Mouse (Mus musculus): ENCODE measurements around the gene Gna15. TPM values are rescaled to one million over a fixed set of nuclear protein-coding genes. Genes with fewer than 3 reads are reported as not detected.

Gene Gna15
- polyA plus RNA-seq, 1 experiment from 2014 or later, result 2.5 TPM

- H3K9me3 ChIP-seq (replicated peaks; ENCODE audit: control insufficient read depth, low read length), result no peaks in the 10 kb centered on the region
- ATAC-seq (replicated peaks; ENCODE audit: insufficient number of reproducible peaks, low FRiP score, low TSS enrichment), result no peak
- no peak overlapping the region for H3K9ac ChIP-seq (ENCODE audit: low read depth, low read length)
- H3K4me2 ChIP-seq, result peak overlapping the region; percentile 98
- H3K4me1 ChIP-seq (ENCODE audit: control insufficient read depth, insufficient read depth, low read length), result peaks cover 16% of the 10 kb centered on the region
- H3K36me3 ChIP-seq (ENCODE audit: control insufficient read depth, insufficient read depth, low read length), result peaks cover 7% of the 10 kb centered on the region
- 74% methylated on average over 17 of the region's 17 CpGs for WGBS (ENCODE audit: insufficient replicate concordance)
- no peak overlapping the region for H3K4me3 ChIP-seq (ENCODE audit: low read depth, low read length)
- H3K27ac ChIP-seq (ENCODE audit: low read depth, low read length), result no peak overlapping the region
- no peaks in the 10 kb centered on the region for H3K27me3 ChIP-seq (ENCODE audit: control insufficient read depth, insufficient read depth, low read length)
These were observed 26.4 kb downstream of the Gna15 start for GRCm38 (mm10) chr10:81497401-81498270.

GRCm38 (mm10) chr10:81496969-81497368 is 27.1 kb downstream of the Gna15 start:
- Histone ChIP-seq H3K27me3 (ENCODE audit: control insufficient read depth, insufficient read depth, low read length) (no peaks in the 10 kb centered on the region), H3K9ac (ENCODE audit: low read depth, low read length) (peak overlapping the region; percentile 75), H3K4me1 (ENCODE audit: control insufficient read depth, insufficient read depth, low read length) (peaks cover 16% of the 10 kb centered on the region), H3K36me3 (ENCODE audit: control insufficient read depth, insufficient read depth, low read length) (peaks cover 11% of the 10 kb centered on the region), H3K9me3 (replicated peaks; ENCODE audit: control insufficient read depth, low read length) (no peaks in the 10 kb centered on the region), H3K4me2 (peak overlapping the region; percentile 98), H3K27ac (ENCODE audit: low read depth, low read length) (0 out of 2 replicates have a peak overlapping the region, but pooled peaks have one; percentile 58), H3K4me3 (ENCODE audit: low read depth, low read length) (peak overlapping the region; percentile 90)
- no peak for ATAC-seq (replicated peaks; ENCODE audit: insufficient number of reproducible peaks, low FRiP score, low TSS enrichment)
- 32% methylated on average over 4 of the region's 4 CpGs for WGBS (ENCODE audit: insufficient replicate concordance)

- no peaks in the 10 kb centered on the region for H3K27me3 ChIP-seq (ENCODE audit: control insufficient read depth, insufficient read depth, low read length)
- peaks cover 15% of the 10 kb centered on the region for H3K36me3 ChIP-seq (ENCODE audit: control insufficient read depth, insufficient read depth, low read length)
- under 1% methylated on average over 45 of the region's 45 CpGs for WGBS (ENCODE audit: insufficient replicate concordance)
- ATAC-seq (replicated peaks; ENCODE audit: insufficient number of reproducible peaks, low FRiP score, low TSS enrichment), result peak; percentile 90
- H3K9ac ChIP-seq (ENCODE audit: low read depth, low read length), result peak within 1 kb of the TSS; percentile 91
- no peaks in the 10 kb centered on the region for H3K9me3 ChIP-seq (replicated peaks; ENCODE audit: control insufficient read depth, low read length)
- peak within 1 kb of the TSS; percentile 58 for H3K27ac ChIP-seq (ENCODE audit: low read depth, low read length)
- H3K4me3 ChIP-seq (ENCODE audit: low read depth, low read length), result peak within 1 kb of the TSS; percentile 90
- peaks cover 16% of the 10 kb centered on the region for H3K4me1 ChIP-seq (ENCODE audit: control insufficient read depth, insufficient read depth, low read length)
- H3K4me2 ChIP-seq, result peak within 1 kb of the TSS; percentile 98
These were observed 27.6 kb downstream of the Gna15 start, which contains the start of gene Ncln for GRCm38 (mm10) chr10:81496264-81496901. Ncln (minus strand) TSS chr10:81496392.

- peaks cover 16% of the 10 kb centered on the region for H3K4me1 ChIP-seq (ENCODE audit: control insufficient read depth, insufficient read depth, low read length)
- peak overlapping the region; percentile 58 for H3K27ac ChIP-seq (ENCODE audit: low read depth, low read length)
- peak overlapping the region; percentile 91 for H3K9ac ChIP-seq (ENCODE audit: low read depth, low read length)
- 2% methylated on average over 38 of the region's 41 CpGs for WGBS (ENCODE audit: insufficient replicate concordance)
- H3K4me2 ChIP-seq, result peak overlapping the region; percentile 98
- H3K9me3 ChIP-seq (replicated peaks; ENCODE audit: control insufficient read depth, low read length), result no peaks in the 10 kb centered on the region
- peak; percentile 3; the same call in 1 of the 2 replicates for ATAC-seq (replicated peaks; ENCODE audit: insufficient number of reproducible peaks, low FRiP score, low TSS enrichment)
- peak overlapping the region; percentile 90 for H3K4me3 ChIP-seq (ENCODE audit: low read depth, low read length)
- H3K36me3 ChIP-seq (ENCODE audit: control insufficient read depth, insufficient read depth, low read length), result peaks cover 22% of the 10 kb centered on the region
- H3K27me3 ChIP-seq (ENCODE audit: control insufficient read depth, insufficient read depth, low read length), result no peaks in the 10 kb centered on the region
These were observed 28.3 kb downstream of the Gna15 start for GRCm38 (mm10) chr10:81495616-81496263.

GRCm38 (mm10) chr10:81495151-81495550 is 28.9 kb downstream of the Gna15 start:
- H3K4me3 ChIP-seq (ENCODE audit: low read depth, low read length), result peak overlapping the region; percentile 90
- peak overlapping the region; percentile 98 for H3K4me2 ChIP-seq
- H3K27ac ChIP-seq (ENCODE audit: low read depth, low read length), result no peak overlapping the region
- no peaks in the 10 kb centered on the region for H3K9me3 ChIP-seq (replicated peaks; ENCODE audit: control insufficient read depth, low read length)
- ATAC-seq (replicated peaks; ENCODE audit: insufficient number of reproducible peaks, low FRiP score, low TSS enrichment), result no peak
- WGBS (ENCODE audit: insufficient replicate concordance), result 70% methylated on average over 6 of the region's 6 CpGs
- H3K36me3 ChIP-seq (ENCODE audit: control insufficient read depth, insufficient read depth, low read length), result peaks cover 25% of the 10 kb centered on the region
- peak overlapping the region; percentile 91 for H3K9ac ChIP-seq (ENCODE audit: low read depth, low read length)
- H3K4me1 ChIP-seq (ENCODE audit: control insufficient read depth, insufficient read depth, low read length), result peaks cover 16% of the 10 kb centered on the region
- H3K27me3 ChIP-seq (ENCODE audit: control insufficient read depth, insufficient read depth, low read length), result no peaks in the 10 kb centered on the region

- H3K9ac ChIP-seq (ENCODE audit: low read depth, low read length), result peak overlapping the region; percentile 91
- 88% methylated on average over 11 of the region's 11 CpGs for WGBS (ENCODE audit: insufficient replicate concordance)
- H3K9me3 ChIP-seq (replicated peaks; ENCODE audit: control insufficient read depth, low read length), result no peaks in the 10 kb centered on the region
- H3K4me3 ChIP-seq (ENCODE audit: low read depth, low read length), result peak overlapping the region; percentile 90
- H3K36me3 ChIP-seq (ENCODE audit: control insufficient read depth, insufficient read depth, low read length), result peaks cover 29% of the 10 kb centered on the region
- H3K27ac ChIP-seq (ENCODE audit: low read depth, low read length), result no peak overlapping the region
- no peak for ATAC-seq (replicated peaks; ENCODE audit: insufficient number of reproducible peaks, low FRiP score, low TSS enrichment)
- H3K4me1 ChIP-seq (ENCODE audit: control insufficient read depth, insufficient read depth, low read length), result peaks cover 16% of the 10 kb centered on the region
- H3K27me3 ChIP-seq (ENCODE audit: control insufficient read depth, insufficient read depth, low read length), result no peaks in the 10 kb centered on the region
- H3K4me2 ChIP-seq, result peak overlapping the region; percentile 98
These were observed 29.6 kb downstream of the Gna15 start for GRCm38 (mm10) chr10:81494260-81495041.

- ATAC-seq (replicated peaks; ENCODE audit: insufficient number of reproducible peaks, low FRiP score, low TSS enrichment), result no peak
- no peak overlapping the region; the same call in 1 of the 2 replicates for H3K9ac ChIP-seq (ENCODE audit: low read depth, low read length)
- 84% methylated on average over 8 of the region's 8 CpGs for WGBS (ENCODE audit: insufficient replicate concordance)
- no peak overlapping the region for H3K27ac ChIP-seq (ENCODE audit: low read depth, low read length)
- H3K4me2 ChIP-seq, result no peak overlapping the region
- no peaks in the 10 kb centered on the region for H3K27me3 ChIP-seq (ENCODE audit: control insufficient read depth, insufficient read depth, low read length)
- peaks cover 16% of the 10 kb centered on the region for H3K4me1 ChIP-seq (ENCODE audit: control insufficient read depth, insufficient read depth, low read length)
- peaks cover 36% of the 10 kb centered on the region for H3K36me3 ChIP-seq (ENCODE audit: control insufficient read depth, insufficient read depth, low read length)
- no peak overlapping the region for H3K4me3 ChIP-seq (ENCODE audit: low read depth, low read length)
- no peaks in the 10 kb centered on the region for H3K9me3 ChIP-seq (replicated peaks; ENCODE audit: control insufficient read depth, low read length)
These were observed 30.3 kb downstream of the Gna15 start for GRCm38 (mm10) chr10:81493601-81494220.
